In genomic region chr15:31452336-31453097, GRCm38 (mm10) we compare ENCODE assay signal across 8 mouse cellular contexts. TPM values are rescaled to one million over a fixed set of nuclear protein-coding genes. Genes with fewer than 3 reads are reported as not detected.
DNase-seq lines count a peak whose midpoint lies in the region; ATAC-seq and TF ChIP-seq lines count a peak whose summit lies in the region.

No protein-coding gene starts in this region.

- H3K27me3 ChIP-seq in forebrain, postnatal 0 days (ENCODE audit: insufficient read depth, low read length), result no peaks in the 10 kb centered on the region
- H3K27me3 ChIP-seq in liver, embryonic 15.5 days, result no peaks in the 10 kb centered on the region

- peak; percentile 34 for DNase-seq in 3134 (ENCODE audit: extremely low read depth, insufficient read length, low spot score)
- peak; percentile 52 for DNase-seq in A20 (ENCODE audit: low read depth, low spot score)
- DNase-seq in forebrain, postnatal 0 days, result peak; percentile 16
- no peak for DNase-seq in right cerebral cortex, postnatal 36 days (ENCODE audit: low spot score in 2 of 2)
- no peak for DNase-seq in left cerebral cortex, adult 8-10 months (ENCODE audit: low spot score in 2 of 2)
- no peak for DNase-seq in cerebellum, postnatal 14 days
- no peak for DNase-seq in ovary, postnatal 14 days (ENCODE audit: low spot score)

- H3K9me3 ChIP-seq in forebrain, postnatal 0 days (ENCODE audit: low read length), result no peaks in the 10 kb centered on the region
- H3K9me3 ChIP-seq in liver, embryonic 15.5 days (replicated peaks), result no peaks in the 10 kb centered on the region

- H3K4me2 ChIP-seq in forebrain, postnatal 0 days (ENCODE audit: low read depth), result peak overlapping the region; percentile 88
- H3K4me2 ChIP-seq in liver, embryonic 15.5 days, result peak overlapping the region; percentile 95

- H3K4me1 ChIP-seq in forebrain, postnatal 0 days (ENCODE audit: insufficient read depth), result no peaks in the 10 kb centered on the region
- peaks cover 43% of the 10 kb centered on the region for H3K4me1 ChIP-seq in liver, embryonic 15.5 days (replicated peaks)

- no peak for ATAC-seq in forebrain, postnatal 0 days
- ATAC-seq in liver, embryonic 15.5 days (ENCODE audit: insufficient read depth), result no peak

- no peaks in the 10 kb centered on the region for H3K36me3 ChIP-seq in forebrain, postnatal 0 days (ENCODE audit: insufficient read depth)
- peaks cover 13% of the 10 kb centered on the region; the same call in 1 of the 2 replicates for H3K36me3 ChIP-seq in liver, embryonic 15.5 days (replicated peaks)

- no peak overlapping the region; the same call in 1 of the 2 replicates for H3K9ac ChIP-seq in forebrain, postnatal 0 days
- peak overlapping the region; percentile 66; the same call in 1 of the 2 replicates for H3K9ac ChIP-seq in liver, embryonic 15.5 days

- no peak overlapping the region for H3K27ac ChIP-seq in forebrain, postnatal 0 days (ENCODE audit: low read depth, low read length)
- H3K27ac ChIP-seq in liver, embryonic 15.5 days (replicated peaks), result peak overlapping the region; percentile 72

- TF ChIP-seq CTCF in forebrain, postnatal 0 days (IDR thresholded peaks at IDR 0.05; ENCODE audit: low read depth), result no peak

- WGBS in forebrain, postnatal 0 days, result 49% methylated on average over 18 of the region's 18 CpGs
- 37% methylated on average over 18 of the region's 18 CpGs for whole genome bisulfite sequencing in liver, embryonic 15.5 days (ENCODE audit: insufficient replicate concordance)

- peak overlapping the region; percentile 59 for H3K4me3 ChIP-seq in forebrain, postnatal 0 days (ENCODE audit: low read depth, low read length)
- peak overlapping the region; percentile 66 for H3K4me3 ChIP-seq in liver, embryonic 15.5 days (replicated peaks)

RNA-seq across cellular contexts. Expression of gene Ropn1l, which starts 1.0 kb away (rescaled TPM):
- total RNA-seq in forebrain, postnatal 0 days (2014; rRNA removed), result 1.2 and 2.1 TPM in 2 replicates
- 2.1 and 3.1 TPM in 2 replicates for polyA plus RNA-seq in forebrain, postnatal 0 days (2015; fragmentation: Nextera tagmentation; extraction: Ambion mirVana)
- 3.2 and 3.3 TPM in 2 replicates for polyA plus RNA-seq in liver, embryonic 15.5 days (2015; fragmentation: Nextera tagmentation; extraction: Ambion mirVana)
- total RNA-seq in left cerebral cortex, adult 8-10 months (2022), result 1 to 10 TPM in 1 of 4 experiments, under 1 TPM in 2, not detected in 1; 0.53 to 1.3 (median 0.59) TPM

Comparison
In these comparisons a context has a peak if more than half of its experiments do, and no peak if none do; other contexts are left out.
1. DNase-seq: peak in 3134 (single experiment), A20 (single experiment) and forebrain, postnatal 0 days (single experiment); none in right cerebral cortex, postnatal 36 days (0 of 2), left cerebral cortex, adult 8-10 months (0 of 2), cerebellum, postnatal 14 days (0 of 2) and ovary, postnatal 14 days (single experiment).